Mouse (Mus musculus): ENCODE measurements at regions not wholly inside any gene's neighbourhood (a gene's known extent, or its start where the extent isn't known, plus 50 kb on each side); places are given as distances from the start of the nearest gene placed in this dataset.
A peak's percentile ranks its signal among the peaks of the same experiment; 100 is the strongest.

DNA sequence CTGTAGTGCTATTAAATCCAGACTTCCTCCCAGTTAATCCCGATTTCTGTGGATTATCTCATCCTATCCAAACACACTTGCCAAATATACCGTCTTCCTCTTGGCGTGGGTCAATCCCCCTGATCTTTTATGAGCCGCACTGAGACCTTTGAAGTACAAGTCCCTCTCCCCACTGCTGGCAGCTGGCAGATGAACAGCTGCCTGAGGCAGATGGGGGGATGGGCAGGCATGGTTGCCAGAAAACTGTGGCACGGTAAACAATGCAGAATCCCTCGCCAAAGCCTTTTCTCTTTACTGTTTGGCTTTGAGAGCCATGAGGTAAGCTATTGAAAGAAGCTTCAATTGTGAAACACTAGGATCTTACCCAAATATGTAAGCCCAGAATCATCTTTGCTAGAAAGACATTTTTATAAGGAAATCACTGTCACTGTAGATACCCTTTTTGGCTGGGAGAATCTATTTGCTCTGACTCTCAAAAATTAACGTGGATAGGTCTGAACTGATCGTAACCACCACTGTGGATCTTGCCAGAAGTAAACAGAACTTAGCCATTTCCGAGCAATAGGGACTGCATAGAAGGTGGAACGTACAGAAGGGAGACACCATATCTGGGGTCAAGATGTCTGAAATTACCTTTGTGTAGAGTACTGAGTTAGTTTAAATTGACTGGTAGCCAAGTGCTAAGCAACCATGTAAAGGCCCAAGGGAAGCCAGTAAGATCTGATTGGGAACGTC, 221.5 kb downstream of the Ahr start:
- peak; percentile 71 to 94 (median 76) for TF ChIP-seq MYOG (IDR thresholded peaks at IDR 0.05; ENCODE audit: control insufficient read depth in 1 of 3, insufficient read depth in 1 of 3, insufficient read length in 2 of 3, low read depth in 2 of 3)
- TF ChIP-seq POLR2A (IDR thresholded peaks at IDR 0.05; ENCODE audit: insufficient read length, low read depth): no peak
- peak; percentile 79 for TF ChIP-seq TCF3 (IDR thresholded peaks at IDR 0.05; ENCODE audit: insufficient read length, low read depth)
